Mouse (Mus musculus) heart, adult 2 months (tissue): Measurements from ENCODE around the gene Postn. TPM values are rescaled to one million over a fixed set of nuclear protein-coding genes. Genes with fewer than 3 reads are reported as not detected.
A peak's percentile ranks its signal among the peaks of the same experiment; 100 is the strongest.

Experiments used
- DNase-seq, 2 experiments: peaks; one replicate each; pipeline ENCODE4 v3.0.0; 2021
- H3K27ac ChIP-seq: fragments of 200-600 bp; 2 replicates; pipeline ENCODE4 v1.8.1; 2022
- H3K27me3 ChIP-seq: fragments of 200-500 bp; 2 replicates; pipeline ENCODE4 v1.6.1; 2012; ENCODE audit warnings: mild to moderate bottlenecking, low read length, inconsistent platforms, mixed read lengths; ENCODE audit not compliant: control insufficient read depth, insufficient read depth
- H3K36me3 ChIP-seq: fragments of 200-500 bp; 2 replicates; pipeline ENCODE4 v1.6.1; 2012; ENCODE audit warnings: low read length, inconsistent platforms; ENCODE audit not compliant: control insufficient read depth, insufficient read depth
- H3K4me1 ChIP-seq: fragments of 200-500 bp; 2 replicates; pipeline ENCODE4 v1.6.1; 2011; ENCODE audit warnings: low read length; ENCODE audit not compliant: control insufficient read depth, insufficient read depth
- H3K4me3 ChIP-seq: fragments of 200-600 bp; 2 replicates; pipeline ENCODE4 v1.8.1; 2022
- H3K79me2 ChIP-seq: fragments of 200-500 bp; replicated peaks from 2 replicates; pipeline ENCODE4 v1.6.1; 2012; ENCODE audit warnings: mild to moderate bottlenecking, inconsistent platforms, low read length, moderate library complexity, mixed read lengths; ENCODE audit not compliant: control insufficient read depth, insufficient read depth
- H3K9ac ChIP-seq: fragments of 200-500 bp; 2 replicates; pipeline ENCODE4 v1.6.1; 2012; ENCODE audit warnings: low read depth, mild to moderate bottlenecking, control low read depth, inconsistent platforms, low read length, mixed read lengths
- CTCF ChIP-seq: fragments of 200-600 bp; IDR thresholded peaks from 2 replicates; pipeline ENCODE4 v1.8.1; 2022; ENCODE audit warnings: antibody characterized with exemption, mild to moderate bottlenecking, moderate library complexity
- EP300 ChIP-seq: fragments of 200-500 bp; IDR thresholded peaks from 2 replicates; pipeline ENCODE4 v1.6.1; 2011; ENCODE audit warnings: low read depth, low read length, control low read depth; ENCODE audit not compliant: insufficient read depth
- POLR2A ChIP-seq: fragments of 200-500 bp; IDR thresholded peaks from 2 replicates; pipeline ENCODE4 v1.6.1; 2011; ENCODE audit warnings: mild to moderate bottlenecking, low read depth, low read length, control low read depth; ENCODE audit not compliant: insufficient read depth
- WGBS: fragments of 180-500 bp; shearing (Covaris S2); methylation state at CpG from one replicate; pipeline ENCODE4 v1.1.7; 2018; 5-methylcytosine and 5-hydroxymethylcytosine counted together
- intact Hi-C: fragments of 180-260 bp; cut with DNase I; formaldehyde crosslinking; loops from one replicate; pipeline ENCODE4 v1.15.1; 2025
- polyA plus RNA-seq: library from polyadenylated mRNA; depleted of rRNA; stranded (reverse); fragments of >200 nt; gene quantifications from 2 replicates; pipeline ENCODE4 v1.2.3, GENCODE M21; 2012; rRNA removed
- total RNA-seq, 2 experiments: library from RNA; stranded (reverse); gene quantifications; 2 replicates each; pipeline ENCODE4 v1.2.3; 2021

The Postn gene
- total and polyA plus RNA-seq, 3 experiments, result 12.4 to 17.2 (median 14.4) TPM

GRCm38 (mm10) chr3:54434571-54434970, 73.7 kb downstream of the Postn start:
- peaks cover 4% of the 10 kb centered on the region for H3K4me1 ChIP-seq
- WGBS, result 85% methylated on average over 6 of the region's 6 CpGs
- peak overlapping the region; percentile 5; the same call in 1 of the 2 replicates for H3K27ac ChIP-seq
- H3K36me3 ChIP-seq, result no peaks in the 10 kb centered on the region; the same call in 1 of the 2 replicates
- no peak for DNase-seq
- intact Hi-C loops, result no loop called here
- H3K4me3 ChIP-seq, result no peak overlapping the region
- no peaks in the 10 kb centered on the region for H3K27me3 ChIP-seq
- no peak for TF ChIP-seq CTCF
- no peak for TF ChIP-seq POLR2A
- no peak for TF ChIP-seq EP300
- H3K9ac ChIP-seq, result no peak overlapping the region
- H3K79me2 ChIP-seq, result no peaks in the 10 kb centered on the region

DNA sequence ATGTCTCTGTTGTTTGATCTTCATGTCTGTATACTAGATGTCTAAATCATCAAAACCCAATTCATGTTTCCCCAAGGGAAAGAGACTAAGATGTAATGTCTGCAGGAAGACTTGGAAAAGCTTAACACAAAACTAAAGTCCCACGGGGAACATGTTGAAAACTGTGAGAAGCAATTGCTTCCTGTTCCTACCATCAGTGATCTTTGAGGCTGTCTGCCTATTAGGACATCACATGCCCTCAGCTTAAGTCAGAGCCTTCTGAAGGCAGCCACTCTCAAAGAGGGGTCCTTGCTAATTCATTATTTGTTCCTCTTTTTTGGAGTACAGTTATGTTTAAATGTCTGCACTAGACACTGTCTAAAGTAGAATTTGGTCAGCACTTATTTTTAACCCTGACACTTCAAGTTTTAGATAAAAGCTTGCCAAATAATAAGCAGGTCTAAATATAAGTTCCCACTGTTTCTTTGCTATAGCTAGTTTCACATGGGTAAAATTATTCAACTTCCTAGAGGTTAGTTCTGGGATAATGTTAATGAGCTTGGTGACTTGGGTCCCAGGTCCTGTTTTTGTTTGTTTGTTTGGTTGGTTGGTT, 75.6 kb downstream of the Postn start:
- peak in 1 of 2 experiments; percentile 4 for DNase-seq
- H3K36me3 ChIP-seq, result no peaks in the 10 kb centered on the region; the same call in 1 of the 2 replicates
- intact Hi-C loops, result no loop called here
- peak overlapping the region; percentile 83 for H3K27ac ChIP-seq
- no peak for TF ChIP-seq CTCF
- no peak for TF ChIP-seq POLR2A
- no peak for TF ChIP-seq EP300
- peaks cover 4% of the 10 kb centered on the region for H3K4me1 ChIP-seq
- WGBS, result 20% methylated on average over 1 of the region's 1 CpGs
- no peak overlapping the region for H3K9ac ChIP-seq
- no peaks in the 10 kb centered on the region for H3K79me2 ChIP-seq
- no peak overlapping the region for H3K4me3 ChIP-seq
- H3K27me3 ChIP-seq, result no peaks in the 10 kb centered on the region

Other genes starting within 250 kb of the Postn start
- gene Trpc4, start 205.1 kb upstream of the Postn start, total RNA-seq, result under 1 TPM; 0.16 to 0.20 TPM
- 0.06 and 0.09 TPM in 2 replicates for gene Trpc4, start 205.1 kb upstream of the Postn start, polyA plus RNA-seq